Mouse (Mus musculus): ENCODE data around the gene AI481877. TPM values are rescaled to one million over a fixed set of nuclear protein-coding genes. Genes with fewer than 3 reads are reported as not detected.

AI481877 gene
- polyA plus RNA-seq, 1 experiment from 2014 or later, result not detected

GRCm38 (mm10) chr4:59117644-59118495, 20.9 kb downstream of the AI481877 start:
- Histone ChIP-seq H3K9me3 (no peaks in the 10 kb centered on the region), H3K27ac (replicated peaks) (no peak overlapping the region), H3K4me2 (replicated peaks) (no peak overlapping the region), H3K9ac (replicated peaks) (no peak overlapping the region), H3K36me3 (no peaks in the 10 kb centered on the region), H3K4me3 (no peak overlapping the region), H3K27me3 (no peaks in the 10 kb centered on the region), H3K4me1 (no peaks in the 10 kb centered on the region)
- ATAC-seq (ENCODE audit: low FRiP score, low read depth), result no peak
- WGBS, result 93% methylated on average over 24 of the region's 24 CpGs

GRCm38 (mm10) chr4:59108721-59109120, 30.1 kb downstream of the AI481877 start:
- Histone ChIP-seq H3K4me3 (no peak overlapping the region), H3K4me1 (no peaks in the 10 kb centered on the region), H3K36me3 (no peaks in the 10 kb centered on the region), H3K9me3 (no peaks in the 10 kb centered on the region), H3K27ac (replicated peaks) (no peak overlapping the region), H3K9ac (replicated peaks) (no peak overlapping the region), H3K27me3 (no peaks in the 10 kb centered on the region), H3K4me2 (replicated peaks) (no peak overlapping the region)
- no peak for ATAC-seq (ENCODE audit: low FRiP score, low read depth)
- 85% methylated on average over 4 of the region's 4 CpGs for WGBS

GRCm38 (mm10) chr4:59107886-59108285, 30.9 kb downstream of the AI481877 start:
- WGBS, result 85% methylated on average over 2 of the region's 2 CpGs
- Histone ChIP-seq H3K9ac (replicated peaks) (no peak overlapping the region), H3K4me1 (no peaks in the 10 kb centered on the region), H3K36me3 (no peaks in the 10 kb centered on the region), H3K9me3 (no peaks in the 10 kb centered on the region), H3K27ac (replicated peaks) (no peak overlapping the region), H3K4me3 (no peak overlapping the region), H3K27me3 (no peaks in the 10 kb centered on the region), H3K4me2 (replicated peaks) (no peak overlapping the region)
- no peak for ATAC-seq (ENCODE audit: low FRiP score, low read depth)

GRCm38 (mm10) chr4:59106661-59107060, 32.1 kb downstream of the AI481877 start:
- 78% methylated on average over 5 of the region's 5 CpGs for WGBS
- ATAC-seq (ENCODE audit: low FRiP score, low read depth), result no peak

GRCm38 (mm10) chr4:59104166-59104565, 34.6 kb downstream of the AI481877 start:
- Histone ChIP-seq H3K9ac (replicated peaks) (no peak overlapping the region), H3K4me3 (no peak overlapping the region), H3K4me1 (no peaks in the 10 kb centered on the region), H3K36me3 (no peaks in the 10 kb centered on the region), H3K27me3 (no peaks in the 10 kb centered on the region), H3K9me3 (no peaks in the 10 kb centered on the region), H3K4me2 (replicated peaks) (no peak overlapping the region), H3K27ac (replicated peaks) (no peak overlapping the region)
- no peak for ATAC-seq (ENCODE audit: low FRiP score, low read depth)
- WGBS, result 92% methylated on average over 2 of the region's 2 CpGs

More at GRCm38 (mm10) chr4:59106661-59107060, 32.1 kb downstream of the AI481877 start:
- Histone ChIP-seq H3K9ac (replicated peaks) (no peak overlapping the region), H3K4me1 (no peaks in the 10 kb centered on the region), H3K4me3 (no peak overlapping the region), H3K27me3 (no peaks in the 10 kb centered on the region), H3K9me3 (no peaks in the 10 kb centered on the region), H3K4me2 (replicated peaks) (no peak overlapping the region), H3K27ac (replicated peaks) (no peak overlapping the region), H3K36me3 (no peaks in the 10 kb centered on the region)

- Histone ChIP-seq H3K4me1 (no peaks in the 10 kb centered on the region), H3K27me3 (peaks cover 3% of the 10 kb centered on the region; the same call in 1 of the 2 replicates), H3K9ac (replicated peaks) (no peak overlapping the region), H3K4me3 (no peak overlapping the region), H3K27ac (replicated peaks) (no peak overlapping the region), H3K36me3 (no peaks in the 10 kb centered on the region), H3K4me2 (replicated peaks) (no peak overlapping the region), H3K9me3 (no peaks in the 10 kb centered on the region)
- ATAC-seq (ENCODE audit: low FRiP score, low read depth), result peak; percentile 86
These were observed 42.4 kb downstream of the AI481877 start for GRCm38 (mm10) chr4:59096393-59096792.

GRCm38 (mm10) chr4:59089391-59089790, 49.4 kb downstream of the AI481877 start:
- Histone ChIP-seq H3K27ac (replicated peaks) (no peak overlapping the region), H3K27me3 (no peaks in the 10 kb centered on the region), H3K4me2 (replicated peaks) (no peak overlapping the region), H3K4me1 (no peaks in the 10 kb centered on the region), H3K4me3 (no peak overlapping the region), H3K9me3 (no peaks in the 10 kb centered on the region), H3K9ac (replicated peaks) (no peak overlapping the region), H3K36me3 (no peaks in the 10 kb centered on the region)
- no peak for ATAC-seq (ENCODE audit: low FRiP score, low read depth)
- 58% methylated on average over 1 of the region's 1 CpGs for WGBS

- no peaks in the 10 kb centered on the region for H3K4me1 ChIP-seq
- H3K27me3 ChIP-seq, result no peaks in the 10 kb centered on the region
- no peak for ATAC-seq (ENCODE audit: low FRiP score, low read depth)
- no peaks in the 10 kb centered on the region for H3K9me3 ChIP-seq
- no peak overlapping the region for H3K4me3 ChIP-seq
- H3K36me3 ChIP-seq, result no peaks in the 10 kb centered on the region
- no peak overlapping the region for H3K4me2 ChIP-seq (replicated peaks)
- H3K27ac ChIP-seq (replicated peaks), result no peak overlapping the region
- 87% methylated on average over 2 of the region's 2 CpGs for WGBS
- H3K9ac ChIP-seq (replicated peaks), result no peak overlapping the region
These were observed 55.4 kb downstream of the AI481877 start for GRCm38 (mm10) chr4:59083430-59083829.

- Histone ChIP-seq H3K36me3 (no peaks in the 10 kb centered on the region), H3K4me3 (no peak overlapping the region), H3K27ac (replicated peaks) (no peak overlapping the region), H3K4me1 (no peaks in the 10 kb centered on the region), H3K9ac (replicated peaks) (no peak overlapping the region), H3K27me3 (no peaks in the 10 kb centered on the region), H3K4me2 (replicated peaks) (no peak overlapping the region), H3K9me3 (no peaks in the 10 kb centered on the region)
- no peak for ATAC-seq (ENCODE audit: low FRiP score, low read depth)
- 36% methylated on average over 3 of the region's 3 CpGs for WGBS
These were observed 69.5 kb downstream of the AI481877 start for GRCm38 (mm10) chr4:59069276-59069675.

- H3K9me3 ChIP-seq, result no peaks in the 10 kb centered on the region
- no peak for ATAC-seq (ENCODE audit: low FRiP score, low read depth)
- H3K4me2 ChIP-seq (replicated peaks), result no peak overlapping the region
- no peaks in the 10 kb centered on the region for H3K36me3 ChIP-seq
- no peak overlapping the region for H3K9ac ChIP-seq (replicated peaks)
- no peak overlapping the region for H3K27ac ChIP-seq (replicated peaks)
- no peak overlapping the region for H3K4me3 ChIP-seq
- WGBS, result 75% methylated on average over 12 of the region's 12 CpGs
- no peaks in the 10 kb centered on the region for H3K4me1 ChIP-seq
- H3K27me3 ChIP-seq, result no peaks in the 10 kb centered on the region
These were observed 76.3 kb downstream of the AI481877 start for GRCm38 (mm10) chr4:59062526-59062925.

- no peaks in the 10 kb centered on the region for H3K4me1 ChIP-seq
- no peak overlapping the region for H3K9ac ChIP-seq (replicated peaks)
- no peaks in the 10 kb centered on the region for H3K27me3 ChIP-seq
- WGBS, result 90% methylated on average over 3 of the region's 3 CpGs
- no peak for ATAC-seq (ENCODE audit: low FRiP score, low read depth)
- no peaks in the 10 kb centered on the region for H3K36me3 ChIP-seq
- H3K4me2 ChIP-seq (replicated peaks), result no peak overlapping the region
- H3K4me3 ChIP-seq, result no peak overlapping the region
- H3K9me3 ChIP-seq, result no peaks in the 10 kb centered on the region
- no peak overlapping the region for H3K27ac ChIP-seq (replicated peaks)
These were observed 80.9 kb downstream of the AI481877 start for GRCm38 (mm10) chr4:59057929-59058328.

- Histone ChIP-seq H3K9me3 (no peaks in the 10 kb centered on the region), H3K27ac (replicated peaks) (no peak overlapping the region), H3K4me3 (no peak overlapping the region), H3K4me2 (replicated peaks) (no peak overlapping the region), H3K9ac (replicated peaks) (no peak overlapping the region), H3K36me3 (no peaks in the 10 kb centered on the region), H3K4me1 (no peaks in the 10 kb centered on the region), H3K27me3 (no peaks in the 10 kb centered on the region)
- WGBS, result 97% methylated on average over 1 of the region's 1 CpGs
- no peak for ATAC-seq (ENCODE audit: low FRiP score, low read depth)
These were observed 87.7 kb downstream of the AI481877 start for GRCm38 (mm10) chr4:59051081-59051480.

GRCm38 (mm10) chr4:59047222-59047621, 91.6 kb downstream of the AI481877 start:
- H3K27ac ChIP-seq (replicated peaks), result no peak overlapping the region
- 18% methylated on average over 3 of the region's 3 CpGs for WGBS
- H3K9me3 ChIP-seq, result no peaks in the 10 kb centered on the region
- H3K4me2 ChIP-seq (replicated peaks), result no peak overlapping the region
- no peak for ATAC-seq (ENCODE audit: low FRiP score, low read depth)
- H3K9ac ChIP-seq (replicated peaks), result no peak overlapping the region
- no peaks in the 10 kb centered on the region for H3K27me3 ChIP-seq
- H3K4me1 ChIP-seq, result no peaks in the 10 kb centered on the region
- no peaks in the 10 kb centered on the region for H3K36me3 ChIP-seq
- no peak overlapping the region for H3K4me3 ChIP-seq

All from midbrain, embryonic 12.5 days (tissue).